Mouse (Mus musculus) intestine, postnatal 0 days (tissue): Measurements from ENCODE around the gene Cdkn2d. TPM values are rescaled to one million over a fixed set of nuclear protein-coding genes. Genes with fewer than 3 reads are reported as not detected.

Experiments used
- ATAC-seq: fragments of 200-750 bp; cut with Nextera tagmentation; 2 replicates; pipeline ENCODE4 v1.8.0; 2017; ENCODE audit warnings: mild to moderate bottlenecking, moderate TSS enrichment, moderate library complexity
- H3K27ac ChIP-seq: fragments of 300-500 bp; sonication (generic); 2 replicates; pipeline ENCODE4 v1.5.1; 2014; ENCODE audit warnings: mild to moderate bottlenecking, low read depth, low read length, moderate library complexity
- H3K27me3 ChIP-seq: fragments of 300-500 bp; sonication (generic); replicated peaks from 2 replicates; pipeline ENCODE4 v1.6.1; 2014; ENCODE audit warnings: low read length, mixed read lengths; ENCODE audit not compliant: control insufficient read depth, insufficient read depth
- H3K36me3 ChIP-seq: fragments of 300-500 bp; sonication (generic); 2 replicates; pipeline ENCODE4 v1.6.1; 2014; ENCODE audit warnings: mild to moderate bottlenecking, moderate library complexity; ENCODE audit not compliant: control insufficient read depth, insufficient read depth
- H3K4me1 ChIP-seq: fragments of 300-500 bp; sonication (generic); replicated peaks from 2 replicates; pipeline ENCODE4 v1.6.1; 2014; ENCODE audit warnings: antibody characterized with exemption, low read length, mixed read lengths; ENCODE audit not compliant: control insufficient read depth, insufficient read depth
- H3K4me2 ChIP-seq: fragments of 300-500 bp; sonication (generic); replicated peaks from 2 replicates; pipeline ENCODE4 v1.6.1; 2014; ENCODE audit warnings: low read depth, mild to moderate bottlenecking, moderate library complexity
- H3K4me3 ChIP-seq: fragments of 300-500 bp; sonication (generic); 2 replicates; pipeline ENCODE4 v1.5.1; 2014; ENCODE audit warnings: low read depth, low read length
- H3K9ac ChIP-seq: fragments of 300-500 bp; sonication (generic); 2 replicates; pipeline ENCODE4 v1.6.1; 2014; ENCODE audit warnings: mild to moderate bottlenecking, low read depth, low read length
- H3K9me3 ChIP-seq: fragments of 300-500 bp; sonication (generic); 2 replicates; pipeline ENCODE4 v1.6.1; 2016; ENCODE audit warnings: mixed run types; ENCODE audit not compliant: control insufficient read depth
- CTCF ChIP-seq: sonication (generic); IDR thresholded peaks from 2 replicates; pipeline ENCODE4 v1.5.1; 2016; ENCODE audit warnings: low read depth, mild to moderate bottlenecking, control low read depth, antibody characterized with exemption, moderate library complexity
- WGBS: fragments of 180-500 bp; shearing (Covaris S2); extraction: QIAGEN DNeasy Blood & Tissue Kit; methylation state at CpG from one replicate; pipeline ENCODE4 v1.1.7; 2014; 5-methylcytosine and 5-hydroxymethylcytosine counted together
- polyA plus RNA-seq: library from polyadenylated mRNA; unstranded; fragments of >200 nt; fragmentation: Nextera tagmentation; extraction: Ambion mirVana; gene quantifications from 2 replicates; pipeline ENCODE4 v1.2.1, GENCODE M21; 2015

Cdkn2d gene
- polyA plus RNA-seq, 1 experiment from 2014 or later: 25.8 TPM

DNA sequence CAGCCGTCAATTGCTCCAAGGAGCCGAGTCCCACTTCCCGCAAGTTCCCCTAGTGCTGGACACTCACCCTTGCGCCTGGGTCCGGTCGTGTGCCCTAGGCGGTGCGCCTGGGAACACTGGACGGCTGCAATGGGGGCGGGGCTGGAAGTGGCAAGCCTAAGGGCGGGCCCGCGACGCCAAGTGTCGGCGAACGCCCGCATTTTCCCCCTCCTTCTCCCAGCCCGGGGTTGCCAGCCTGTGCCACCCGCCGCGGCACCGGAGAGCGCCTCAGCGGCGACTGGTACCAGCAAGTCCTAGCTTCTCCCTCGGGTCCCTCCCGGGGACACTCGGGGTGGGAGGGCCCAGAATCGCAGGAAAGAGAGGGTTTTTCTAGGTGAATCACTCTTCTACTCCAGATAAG, 42.9 kb downstream of the Cdkn2d start, which contains the start of gene S1pr5:
Gene S1pr5, minus strand, starts transcription at position 118 of the 400 bp plus-strand sequence.
- no peak within 1 kb of the TSS for H3K9ac ChIP-seq
- ATAC-seq: no peak

DNA sequence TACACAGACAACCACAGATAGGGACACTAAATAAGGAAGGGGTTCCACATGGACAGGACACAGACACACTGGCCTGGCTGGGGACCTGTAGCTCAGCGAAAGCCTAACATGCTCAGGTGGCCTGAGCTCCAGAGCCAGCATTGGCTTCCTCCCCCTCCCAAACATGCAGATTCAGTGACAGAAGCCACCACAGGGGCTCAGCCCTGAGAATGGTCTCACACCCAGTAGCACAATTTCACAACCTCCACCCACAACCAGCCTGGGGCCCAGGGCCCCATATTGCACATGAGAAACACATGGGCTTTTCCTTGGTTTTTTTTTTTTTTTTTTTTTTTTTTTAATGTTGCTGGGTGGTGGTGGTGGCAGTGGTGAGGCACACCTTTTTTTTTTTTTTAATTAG, 44.9 kb downstream of the Cdkn2d start:
- H3K27ac ChIP-seq: no peak overlapping the region
- H3K27me3 ChIP-seq: peaks cover 76% of the 10 kb centered on the region
- H3K4me2 ChIP-seq: no peak overlapping the region
- H3K4me3 ChIP-seq: no peak overlapping the region
- H3K4me1 ChIP-seq: peaks cover 3% of the 10 kb centered on the region
- no peak overlapping the region for H3K9ac ChIP-seq
- 91% methylated on average over 1 of the region's 1 CpGs for WGBS
- no peaks in the 10 kb centered on the region for H3K36me3 ChIP-seq
- ATAC-seq: no peak
- no peak for TF ChIP-seq CTCF
- no peaks in the 10 kb centered on the region for H3K9me3 ChIP-seq

More for the DNA sequence above, 42.9 kb downstream of the Cdkn2d start, which contains the start of gene S1pr5:
- H3K9me3 ChIP-seq: no peaks in the 10 kb centered on the region
- peaks cover 76% of the 10 kb centered on the region for H3K27me3 ChIP-seq
- WGBS: 3% methylated on average over 29 of the region's 30 CpGs
- no peaks in the 10 kb centered on the region for H3K36me3 ChIP-seq
- peaks cover 3% of the 10 kb centered on the region for H3K4me1 ChIP-seq
- peak within 1 kb of the TSS; percentile 59 for H3K4me2 ChIP-seq
- H3K27ac ChIP-seq: no peak within 1 kb of the TSS
- no peak for TF ChIP-seq CTCF
- peak within 1 kb of the TSS; percentile 32 for H3K4me3 ChIP-seq

DNA sequence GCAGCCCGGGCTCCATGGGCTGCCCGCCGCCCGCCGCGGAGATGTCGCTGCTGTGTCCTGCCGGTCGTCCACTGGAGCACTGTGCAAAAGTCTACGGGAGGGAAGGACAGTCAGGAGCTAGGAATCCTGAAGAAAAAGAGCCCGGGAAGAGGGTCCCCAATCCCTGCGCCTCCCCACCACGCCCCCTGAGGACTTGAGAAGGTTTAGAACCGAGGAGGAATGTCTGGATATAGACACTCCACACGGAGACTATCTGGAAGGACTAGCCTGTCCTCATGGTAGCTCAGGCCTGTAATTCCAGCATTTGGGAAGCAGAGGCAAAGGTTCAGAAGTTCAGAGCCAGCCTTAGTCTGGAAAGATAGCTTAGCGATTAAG, 46.1 kb downstream of the Cdkn2d start:
- H3K4me3 ChIP-seq: peak overlapping the region; percentile 47
- 4% methylated on average over 16 of the region's 16 CpGs for WGBS
- H3K9ac ChIP-seq: no peak overlapping the region
- peaks cover 3% of the 10 kb centered on the region for H3K4me1 ChIP-seq
- peak overlapping the region; percentile 76 for H3K4me2 ChIP-seq
- H3K27me3 ChIP-seq: peaks cover 69% of the 10 kb centered on the region
- H3K27ac ChIP-seq: no peak overlapping the region
- no peaks in the 10 kb centered on the region for H3K36me3 ChIP-seq
- no peaks in the 10 kb centered on the region for H3K9me3 ChIP-seq
- ATAC-seq: no peak
- no peak for TF ChIP-seq CTCF

DNA sequence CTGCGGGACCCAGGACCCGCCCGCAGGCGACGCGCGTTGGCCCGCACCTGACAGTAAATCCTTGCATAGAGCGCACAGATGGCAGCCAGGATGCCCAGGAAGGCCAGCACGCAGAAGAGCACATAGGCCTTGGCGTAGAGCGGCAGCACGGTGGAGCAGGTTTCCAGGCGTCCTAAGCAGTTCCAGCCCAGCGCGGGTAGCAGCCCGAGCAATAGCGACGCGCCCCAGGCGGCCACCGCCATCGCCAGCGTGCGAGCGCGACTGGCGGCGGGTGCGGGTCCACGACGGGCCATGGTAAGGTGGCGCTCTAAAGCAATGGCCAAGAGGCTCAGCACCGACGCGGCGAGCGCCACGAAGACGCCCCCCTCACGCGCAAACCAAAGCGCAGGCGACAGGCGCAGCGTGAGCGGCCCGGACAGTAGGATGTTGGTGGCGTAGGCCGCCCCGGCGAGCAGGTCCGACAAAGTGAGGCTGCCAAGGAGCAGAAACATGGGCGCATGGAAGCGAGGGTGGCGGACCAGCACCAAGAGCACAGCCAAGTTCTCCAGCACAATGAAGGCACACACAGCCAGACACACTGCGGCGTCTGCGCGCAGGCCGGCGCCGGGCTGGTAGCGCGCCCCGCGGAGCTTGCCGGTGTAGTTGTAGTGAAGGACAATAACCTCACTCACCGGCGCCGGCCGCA, 46.6 kb downstream of the Cdkn2d start:
- ATAC-seq: no peak
- Histone ChIP-seq H3K9me3 (no peaks in the 10 kb centered on the region), H3K27me3 (peaks cover 63% of the 10 kb centered on the region), H3K4me1 (peaks cover 3% of the 10 kb centered on the region), H3K36me3 (no peaks in the 10 kb centered on the region), H3K4me3 (peak overlapping the region; percentile 47), H3K4me2 (peak overlapping the region; percentile 76), H3K9ac (no peak overlapping the region), H3K27ac (no peak overlapping the region)
- peak; percentile 4; the same call in 1 of the 2 replicates for TF ChIP-seq CTCF
- under 1% methylated on average over 72 of the region's 72 CpGs for WGBS

DNA sequence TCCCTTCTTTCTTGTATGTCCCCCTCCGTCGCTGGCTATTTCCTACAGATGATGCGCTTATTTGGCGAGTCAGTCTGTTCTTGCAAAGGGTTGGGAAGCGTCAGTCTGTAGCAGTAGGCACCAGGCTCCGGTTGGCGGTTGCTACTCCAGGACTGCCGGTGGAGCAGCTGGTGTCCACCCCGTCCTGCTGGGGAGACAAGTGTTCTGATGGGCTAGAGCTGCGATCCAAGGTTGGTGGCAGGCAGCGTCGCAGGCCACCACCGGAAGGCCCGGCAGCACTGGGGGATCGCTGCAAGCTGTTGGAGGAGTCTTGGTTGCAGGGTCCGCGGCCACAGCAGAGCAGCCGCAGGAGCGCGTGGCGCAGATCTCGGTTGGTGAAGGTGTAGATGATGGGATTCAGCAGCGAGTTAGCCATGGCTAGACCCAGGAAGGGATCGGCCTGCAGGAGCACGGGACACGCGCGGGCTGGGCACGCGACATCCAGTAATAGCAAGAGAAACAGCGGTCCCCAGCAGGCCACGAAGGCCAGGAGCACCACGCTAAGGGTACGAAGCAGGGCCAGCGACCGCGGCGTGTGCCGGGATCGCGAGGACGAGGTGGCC, 47.3 kb downstream of the Cdkn2d start:
- no peak for TF ChIP-seq CTCF
- peaks cover 57% of the 10 kb centered on the region for H3K27me3 ChIP-seq
- H3K27ac ChIP-seq: no peak overlapping the region
- no peaks in the 10 kb centered on the region for H3K36me3 ChIP-seq
- H3K4me2 ChIP-seq: peak overlapping the region; percentile 76
- peak overlapping the region; percentile 47 for H3K4me3 ChIP-seq
- ATAC-seq: no peak
- H3K9me3 ChIP-seq: no peaks in the 10 kb centered on the region
- H3K4me1 ChIP-seq: peaks cover 3% of the 10 kb centered on the region
- 12% methylated on average over 42 of the region's 42 CpGs for WGBS
- no peak overlapping the region for H3K9ac ChIP-seq

DNA sequence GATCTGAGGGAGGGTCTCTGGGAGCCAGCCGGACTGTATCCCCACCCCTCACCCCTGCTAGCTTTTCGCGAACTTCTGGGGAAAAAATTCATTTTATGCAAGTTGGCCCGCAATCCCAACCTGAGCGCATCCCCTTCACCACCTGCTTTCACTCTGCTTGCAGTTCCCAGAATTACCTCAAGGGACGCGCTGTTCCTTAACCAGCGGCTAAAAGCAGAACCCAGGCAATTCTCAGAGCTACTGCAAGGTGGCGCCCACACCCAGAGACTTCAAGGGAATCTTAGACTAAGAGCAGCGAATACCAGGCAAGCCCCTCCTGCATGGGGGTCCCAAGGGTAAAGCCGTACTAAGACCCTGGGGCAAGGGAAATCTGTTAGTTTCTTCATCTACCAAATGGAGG, 49.9 kb downstream of the Cdkn2d start:
- Histone ChIP-seq H3K36me3 (peaks cover 6% of the 10 kb centered on the region; the same call in 1 of the 2 replicates), H3K9me3 (no peaks in the 10 kb centered on the region), H3K9ac (no peak overlapping the region), H3K27me3 (peaks cover 38% of the 10 kb centered on the region), H3K4me1 (peaks cover 15% of the 10 kb centered on the region), H3K4me3 (no peak overlapping the region), H3K4me2 (no peak overlapping the region), H3K27ac (no peak overlapping the region)
- no peak for ATAC-seq
- 10% methylated on average over 11 of the region's 11 CpGs for WGBS
- peak; percentile 99 for TF ChIP-seq CTCF
